Mouse (Mus musculus): ENCODE results near the gene Itgb4.

DNA sequence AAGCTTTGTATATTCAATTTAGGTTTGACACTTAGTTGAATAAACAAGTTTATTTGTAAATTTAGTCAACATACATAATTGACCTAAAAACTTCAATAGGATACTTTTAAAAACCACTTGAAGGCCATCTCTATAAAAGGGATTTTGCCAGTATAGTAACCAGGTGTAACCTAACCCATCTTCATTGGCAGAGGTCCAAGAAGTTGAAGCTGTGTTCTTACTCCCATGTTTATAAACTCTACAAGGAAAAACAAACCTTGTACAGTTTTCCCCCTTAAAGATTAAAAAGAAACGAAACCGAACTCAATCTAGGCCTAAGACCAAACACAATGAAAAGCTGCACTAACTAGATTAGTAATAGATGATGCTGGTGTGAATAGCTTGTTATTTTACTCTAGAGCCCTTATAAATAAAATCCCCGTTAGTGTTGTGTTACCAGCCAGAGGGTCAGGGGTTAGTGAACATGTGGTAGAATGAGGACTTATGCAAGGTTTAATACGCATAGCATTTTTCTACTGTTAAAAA lies 47.8 kb downstream of the Itgb4 start:
- TF ChIP-seq CTCF (IDR thresholded peaks at IDR 0.05; ENCODE audit: low read depth): no peak
- TF ChIP-seq EP300 (optimal IDR thresholded peaks at IDR 0.05): peak; percentile 2
